Mouse (Mus musculus) C3H10T1/2 (cell line): ENCODE data around the gene Sgcd. TPM values are rescaled to one million over a fixed set of nuclear protein-coding genes. Genes with fewer than 3 reads are reported as not detected.

Experiments used
- polyA plus RNA-seq, 2 experiments: library from polyadenylated mRNA; unstranded; fragments of >200 nt; fragmentation: generic; extraction: Trizol; gene quantifications; one replicate each; pipeline ENCODE4 v1.2.1; 2012; ENCODE audit warnings: missing spikeins in 2 of 2

Gene Sgcd
- 10 to 100 TPM in 1 of 2 experiments, 1 to 10 TPM in 1; 2.3 to 11.9 TPM for polyA plus RNA-seq

DNA sequence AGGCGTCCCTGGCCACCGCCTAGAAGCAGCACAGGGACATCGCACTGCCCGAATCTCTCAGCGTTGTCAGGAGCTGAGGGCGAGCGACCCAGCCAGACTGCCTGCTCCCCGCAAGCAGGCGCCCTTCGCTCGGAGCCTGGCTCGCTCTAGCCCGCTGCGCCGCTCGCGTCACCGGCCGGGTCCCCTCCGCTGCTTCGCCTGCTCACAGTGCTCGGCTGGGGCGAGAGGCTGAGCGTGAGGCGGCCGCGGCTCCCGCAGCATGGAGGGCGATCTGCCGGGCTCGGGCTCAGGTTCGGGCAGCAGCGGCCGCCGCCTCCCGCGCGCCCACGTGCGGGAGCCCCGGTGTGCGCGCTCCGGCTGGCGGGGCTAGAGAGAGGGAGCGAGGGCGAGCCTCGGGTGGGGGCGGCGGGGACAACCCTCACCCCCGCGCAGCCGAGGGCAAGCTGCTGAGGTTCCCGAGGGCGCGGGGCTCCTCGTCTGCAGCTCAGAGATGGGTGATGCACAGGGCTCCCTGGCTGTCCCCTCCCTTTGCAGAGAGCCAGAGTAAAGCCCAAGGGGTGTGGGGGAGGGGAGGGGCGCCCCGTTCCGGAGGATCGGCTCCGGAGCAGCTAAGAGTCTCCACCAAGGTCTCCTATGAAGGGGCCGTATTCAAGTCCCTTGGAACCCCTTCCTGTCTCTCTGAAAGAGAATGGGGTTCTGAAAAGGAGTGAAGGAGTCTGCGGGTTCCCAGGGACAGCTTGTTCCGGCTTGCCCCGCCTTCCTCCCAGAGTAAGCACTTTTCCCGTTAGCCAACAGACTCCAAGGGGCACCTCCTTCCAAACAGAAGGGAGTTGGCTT is at the start of gene Sgcd:
Sgcd (minus strand) TSS at position 273 of the 837 bp plus-strand sequence.

